12 mouse cellular contexts compared by ENCODE assay signal in genomic region chr6:41187966-41188365, GRCm38 (mm10).
A peak's percentile ranks its signal among the peaks of the same experiment; 100 is the strongest.
DNase-seq lines count a peak whose midpoint lies in the region; ATAC-seq and TF ChIP-seq lines count a peak whose summit lies in the region.
"Had no signal": no experiment of that assay in that cellular context is flagged by ENCODE, and none has a peak within 500 bp of the region (broad histone marks: within the 10 kb centered on the region; RNA-seq: fewer than 3 reads in every experiment).

No protein-coding gene starts in this region.

- TF ChIP-seq CTCF in midbrain, postnatal 0 days (IDR thresholded peaks at IDR 0.05) = peak; percentile 34; the same call in 1 of the 2 replicates

- H3K27ac ChIP-seq in midbrain, postnatal 0 days (ENCODE audit: low read depth, low read length) = no peak overlapping the region
- H3K27ac ChIP-seq in midbrain, embryonic 15.5 days = no peak overlapping the region
- H3K27ac ChIP-seq in kidney, embryonic 14.5 days (ENCODE audit: low read depth, low read length) = no peak overlapping the region
- H3K27ac ChIP-seq: embryonic facial prominence, embryonic 13.5 days; left cerebral cortex, adult 2 months had no signal

- no peaks in the 10 kb centered on the region for H3K36me3 ChIP-seq in midbrain, postnatal 0 days (ENCODE audit: insufficient read depth, low read length)
- H3K36me3 ChIP-seq in midbrain, embryonic 15.5 days (replicated peaks) = no peaks in the 10 kb centered on the region
- H3K36me3 ChIP-seq in kidney, embryonic 14.5 days (ENCODE audit: control insufficient read depth, insufficient read depth, low read length) = no peaks in the 10 kb centered on the region
- H3K36me3 ChIP-seq: embryonic facial prominence, embryonic 13.5 days had no signal

- no peak for ATAC-seq in midbrain, postnatal 0 days (ENCODE audit: low FRiP score)
- ATAC-seq in midbrain, embryonic 15.5 days (replicated peaks) = no peak
- ATAC-seq in activated CD4-positive, CD25-positive, alpha-beta regulatory T cell, adult 4 months = peak; percentile 71
- ATAC-seq in kidney, embryonic 14.5 days (ENCODE audit: low FRiP score, low TSS enrichment) = no peak

- H3K9me3 ChIP-seq in midbrain, postnatal 0 days (ENCODE audit: low read length) = no peaks in the 10 kb centered on the region
- H3K9me3 ChIP-seq in midbrain, embryonic 15.5 days = no peaks in the 10 kb centered on the region
- H3K9me3 ChIP-seq in kidney, embryonic 14.5 days (ENCODE audit: control insufficient read depth, low read length) = no peaks in the 10 kb centered on the region
- H3K9me3 ChIP-seq: embryonic facial prominence, embryonic 13.5 days had no signal

- no peak overlapping the region for H3K4me3 ChIP-seq in midbrain, postnatal 0 days (ENCODE audit: low read depth, low read length)
- no peak overlapping the region for H3K4me3 ChIP-seq in midbrain, embryonic 15.5 days
- no peak overlapping the region for H3K4me3 ChIP-seq in kidney, embryonic 14.5 days (ENCODE audit: low read length)
- H3K4me3 ChIP-seq: embryonic facial prominence, embryonic 13.5 days; left cerebral cortex, adult 2 months had no signal

- H3K9ac ChIP-seq in midbrain, postnatal 0 days (replicated peaks; ENCODE audit: low read length, poor library complexity, severe bottlenecking) = no peak overlapping the region
- no peak overlapping the region for H3K9ac ChIP-seq in midbrain, embryonic 15.5 days
- H3K9ac ChIP-seq in kidney, embryonic 14.5 days (ENCODE audit: low read depth, low read length) = no peak overlapping the region
- H3K9ac ChIP-seq: embryonic facial prominence, embryonic 13.5 days; lung, embryonic 14.5 days had no signal

- H3K4me2 ChIP-seq in midbrain, postnatal 0 days (ENCODE audit: low read depth, low read length, poor library complexity, severe bottlenecking) = no peak overlapping the region
- no peak overlapping the region for H3K4me2 ChIP-seq in midbrain, embryonic 15.5 days
- no peak overlapping the region for H3K4me2 ChIP-seq in kidney, embryonic 14.5 days (replicated peaks; ENCODE audit: low read depth, low read length)
- H3K4me2 ChIP-seq: embryonic facial prominence, embryonic 13.5 days; lung, embryonic 14.5 days had no signal

- no peak for DNase-seq in midbrain, postnatal 0 days (ENCODE audit: low spot score)
- DNase-seq in naive thymus-derived CD4-positive, alpha-beta T cell, adult 2 months (ENCODE audit: low read depth) = peak; percentile 55
- no peak for DNase-seq in neural tube, embryonic 10.5 days (ENCODE audit: extremely low spot score, low spot score)
- no peak for DNase-seq in right cerebral cortex, postnatal 10 days (ENCODE audit: low spot score in 2 of 2)
- DNase-seq: adrenal gland, postnatal 14 days; cerebellum, postnatal 36 days; lung, embryonic 14.5 days had no signal

- no peaks in the 10 kb centered on the region for H3K4me1 ChIP-seq in midbrain, postnatal 0 days (ENCODE audit: insufficient read depth, low read length)
- no peaks in the 10 kb centered on the region for H3K4me1 ChIP-seq in midbrain, embryonic 15.5 days
- H3K4me1 ChIP-seq in kidney, embryonic 14.5 days (ENCODE audit: control insufficient read depth, insufficient read depth, low read length) = no peaks in the 10 kb centered on the region
- H3K4me1 ChIP-seq: embryonic facial prominence, embryonic 13.5 days had no signal

- 76% methylated on average over 1 of the region's 1 CpGs for WGBS in midbrain, postnatal 0 days
- 74% methylated on average over 1 of the region's 1 CpGs for WGBS in midbrain, embryonic 15.5 days
- WGBS in kidney, embryonic 14.5 days = 90% methylated on average over 1 of the region's 1 CpGs

- no peaks in the 10 kb centered on the region for H3K27me3 ChIP-seq in midbrain, postnatal 0 days (ENCODE audit: insufficient read depth, low read length)
- H3K27me3 ChIP-seq in midbrain, embryonic 15.5 days (replicated peaks) = no peaks in the 10 kb centered on the region
- no peaks in the 10 kb centered on the region for H3K27me3 ChIP-seq in kidney, embryonic 14.5 days (ENCODE audit: control insufficient read depth, insufficient read depth, low read length)
- H3K27me3 ChIP-seq: embryonic facial prominence, embryonic 13.5 days had no signal
